Mouse (Mus musculus) lung, adult 10 weeks (tissue): Measurements from ENCODE around the gene Hmcn1. TPM values are rescaled to one million over a fixed set of nuclear protein-coding genes. Genes with fewer than 3 reads are reported as not detected.

Experiments used
- polyA plus RNA-seq: library from polyadenylated mRNA; stranded (reverse); fragments of 350-450 nt; fragmentation: Illumina TruSeq; extraction: RNeasy Lipid Tissue Mini Kit (QIAGEN cat#74804); gene quantifications from one replicate; pipeline ENCODE4 v1.2.3, GENCODE M21; 2014; ENCODE audit warnings: low read depth, low replicate concordance; ENCODE audit not compliant: insufficient read depth

The Hmcn1 gene
- 9.8 TPM for polyA plus RNA-seq

DNA sequence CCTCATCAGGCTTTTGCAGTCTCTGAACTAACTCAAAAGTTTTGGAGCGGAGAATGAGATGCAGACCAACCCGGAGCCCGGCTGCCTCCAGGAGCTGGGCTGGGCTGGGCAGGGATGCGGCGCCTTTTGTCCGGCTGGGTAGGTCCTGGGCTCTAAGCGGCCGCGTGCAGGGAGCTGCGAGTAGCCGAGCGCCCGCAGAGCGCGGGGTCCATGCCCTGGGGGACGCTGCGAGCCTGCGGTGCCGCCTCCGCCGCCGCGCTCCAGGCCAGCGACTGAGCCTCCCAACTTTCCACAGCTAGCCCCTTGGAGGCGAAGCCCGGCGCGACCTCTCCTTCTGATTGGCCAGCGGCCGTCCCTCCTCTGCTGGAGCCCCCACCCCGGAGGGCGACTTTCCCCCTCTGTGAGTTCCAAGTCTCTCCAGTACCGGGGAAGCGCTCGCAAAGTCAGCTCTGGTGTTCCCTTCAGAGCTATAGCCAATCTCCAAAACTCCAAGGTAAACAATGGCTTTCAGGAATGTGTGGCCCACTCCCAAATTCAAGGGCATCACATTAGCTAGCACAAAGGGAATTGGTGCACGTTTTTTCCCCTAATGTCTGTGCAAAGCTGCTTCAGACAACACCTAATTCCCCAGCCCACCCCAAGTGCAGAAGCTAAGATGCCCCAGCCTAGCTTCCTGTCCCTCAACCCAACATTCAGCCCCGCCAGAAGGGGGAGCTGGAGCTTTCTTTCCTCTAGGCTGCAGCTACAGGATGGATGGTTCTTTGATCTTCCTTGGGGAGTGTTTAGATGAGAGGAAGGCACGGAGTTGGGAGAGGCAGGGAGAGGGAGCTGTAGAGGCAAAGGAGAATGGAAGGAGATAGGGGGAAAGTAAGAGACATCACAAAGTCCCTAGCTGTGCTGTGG is at the start of gene Hmcn1:
Hmcn1 (minus strand) TSS at position 274 of the 903 bp plus-strand sequence.

Other genes starting within 250 kb of the Hmcn1 start
- not detected for gene Gm47985, start 189.1 kb upstream of the Hmcn1 start, polyA plus RNA-seq
- gene Gm8947, start 198.9 kb upstream of the Hmcn1 start, polyA plus RNA-seq, result not detected
- gene Gm47995, start 205.0 kb upstream of the Hmcn1 start, polyA plus RNA-seq, result not detected
- not detected for gene 3110040M04Rik, start 210.7 kb upstream of the Hmcn1 start, polyA plus RNA-seq
- gene Gm47996, start 216.7 kb upstream of the Hmcn1 start, polyA plus RNA-seq, result not detected